Mouse (Mus musculus) myocyte (in vitro differentiated cells): ENCODE results near the gene Rrp36.

Source experiments
- CEBPB ChIP-seq: IDR thresholded peaks from 2 replicates; pipeline ENCODE4 v1.6.1; 2011; ENCODE audit warnings: mild to moderate bottlenecking, moderate library complexity; ENCODE audit not compliant: poor library complexity, insufficient read depth, severe bottlenecking
- MYOG ChIP-seq, 3 experiments: IDR thresholded peaks; one replicate each; pipeline ENCODE4 v1.6.1; 2011; ENCODE audit warnings: control low read depth in 2 of 3, low read depth in 2 of 3, mild to moderate bottlenecking in 2 of 3; ENCODE audit not compliant: insufficient read length in 2 of 3, control insufficient read depth in 1 of 3, insufficient read depth in 1 of 3
- POLR2A ChIP-seq: IDR thresholded peaks from one replicate; pipeline ENCODE4 v1.6.1; 2011; ENCODE audit warnings: low read depth, mild to moderate bottlenecking, control low read depth, moderate library complexity; ENCODE audit not compliant: insufficient read length
- USF1 ChIP-seq: IDR thresholded peaks from one replicate; pipeline ENCODE4 v1.6.1; 2011; ENCODE audit warnings: low read depth, mild to moderate bottlenecking, control low read depth, moderate library complexity

DNA sequence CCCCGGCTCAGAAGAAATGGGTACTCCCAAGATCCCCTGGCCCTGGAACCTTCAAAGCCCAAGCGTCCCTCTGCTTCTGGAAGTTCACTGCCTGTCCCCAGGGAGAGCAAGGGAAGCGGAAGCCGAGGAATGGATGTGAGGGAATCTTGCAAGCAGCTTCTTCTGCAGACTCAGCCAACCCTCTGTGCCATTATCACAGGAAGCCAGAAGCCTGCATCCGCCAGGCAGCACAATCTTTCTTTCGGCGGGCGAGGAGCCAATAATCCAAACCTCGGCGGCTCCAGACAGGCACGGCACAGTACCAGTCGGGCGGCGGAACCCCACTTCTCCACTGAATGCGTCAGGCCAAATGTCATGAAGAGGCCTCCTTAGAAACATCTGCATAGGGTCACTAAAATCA is 52.8 kb downstream of the Rrp36 start:
- TF ChIP-seq CEBPB: no peak
- TF ChIP-seq USF1: no peak
- TF ChIP-seq POLR2A: no peak
- TF ChIP-seq MYOG (IDR thresholded peaks at IDR 0.05; ENCODE audit: control insufficient read depth in 1 of 3, insufficient read depth in 1 of 3, insufficient read length in 2 of 3, low read depth in 2 of 3): no peak
